Mouse (Mus musculus): ENCODE measurements around the gene A930033H14Rik. TPM values are rescaled to one million over a fixed set of nuclear protein-coding genes. Genes with fewer than 3 reads are reported as not detected.

The A930033H14Rik gene
- polyA plus RNA-seq, 1 experiment: 1.0 TPM

- 69% methylated on average over 17 of the region's 17 CpGs for WGBS
- TF ChIP-seq POLR2A (IDR thresholded peaks at IDR 0.05; ENCODE audit: borderline replicate concordance, extremely low read depth, low read depth, low read length) (no peak), CTCF (IDR thresholded peaks at IDR 0.05; ENCODE audit: insufficient read depth, low read length) (no peak)
- no peak for DNase-seq
- peaks cover 9% of the 10 kb centered on the region; the same call in 1 of the 2 replicates for H3K4me1 ChIP-seq (ENCODE audit: control insufficient read depth, insufficient read depth, low read length)
- H3K4me3 ChIP-seq (replicated peaks; ENCODE audit: extremely low read depth, low read depth, low read length): no peak overlapping the region
Measured at GRCm38 (mm10) chr10:69252112-69253074, 39.5 kb upstream of the A930033H14Rik start.

- WGBS: 91% methylated on average over 6 of the region's 6 CpGs
- peaks cover 12% of the 10 kb centered on the region for H3K4me1 ChIP-seq (ENCODE audit: control insufficient read depth, insufficient read depth, low read length)
Measured at GRCm38 (mm10) chr10:69251254-69251653, 38.4 kb upstream of the A930033H14Rik start.

GRCm38 (mm10) chr10:69248261-69249160 lies 35.6 kb upstream of the A930033H14Rik start:
- H3K4me3 ChIP-seq (replicated peaks; ENCODE audit: extremely low read depth, low read depth, low read length): no peak overlapping the region
- no peak for DNase-seq
- H3K4me1 ChIP-seq (ENCODE audit: control insufficient read depth, insufficient read depth, low read length): peaks cover 4% of the 10 kb centered on the region
- WGBS: 90% methylated on average over 29 of the region's 29 CpGs
- TF ChIP-seq POLR2A (IDR thresholded peaks at IDR 0.05; ENCODE audit: borderline replicate concordance, extremely low read depth, low read depth, low read length): no peak
- TF ChIP-seq CTCF (IDR thresholded peaks at IDR 0.05; ENCODE audit: insufficient read depth, low read length): no peak

More at GRCm38 (mm10) chr10:69251254-69251653, 38.4 kb upstream of the A930033H14Rik start:
- DNase-seq: no peak
- H3K4me3 ChIP-seq (replicated peaks; ENCODE audit: extremely low read depth, low read depth, low read length): no peak overlapping the region
- TF ChIP-seq CTCF (IDR thresholded peaks at IDR 0.05; ENCODE audit: insufficient read depth, low read length) (no peak), POLR2A (IDR thresholded peaks at IDR 0.05; ENCODE audit: borderline replicate concordance, extremely low read depth, low read depth, low read length) (no peak)

- 90% methylated on average over 7 of the region's 7 CpGs for WGBS
- no peak for DNase-seq
- H3K4me1 ChIP-seq (ENCODE audit: control insufficient read depth, insufficient read depth, low read length): peaks cover 3% of the 10 kb centered on the region
- H3K4me3 ChIP-seq (replicated peaks; ENCODE audit: extremely low read depth, low read depth, low read length): no peak overlapping the region
- no peak for TF ChIP-seq CTCF (IDR thresholded peaks at IDR 0.05; ENCODE audit: insufficient read depth, low read length)
- no peak for TF ChIP-seq POLR2A (IDR thresholded peaks at IDR 0.05; ENCODE audit: borderline replicate concordance, extremely low read depth, low read depth, low read length)
Measured at GRCm38 (mm10) chr10:69247311-69248033, 34.6 kb upstream of the A930033H14Rik start.

DNA sequence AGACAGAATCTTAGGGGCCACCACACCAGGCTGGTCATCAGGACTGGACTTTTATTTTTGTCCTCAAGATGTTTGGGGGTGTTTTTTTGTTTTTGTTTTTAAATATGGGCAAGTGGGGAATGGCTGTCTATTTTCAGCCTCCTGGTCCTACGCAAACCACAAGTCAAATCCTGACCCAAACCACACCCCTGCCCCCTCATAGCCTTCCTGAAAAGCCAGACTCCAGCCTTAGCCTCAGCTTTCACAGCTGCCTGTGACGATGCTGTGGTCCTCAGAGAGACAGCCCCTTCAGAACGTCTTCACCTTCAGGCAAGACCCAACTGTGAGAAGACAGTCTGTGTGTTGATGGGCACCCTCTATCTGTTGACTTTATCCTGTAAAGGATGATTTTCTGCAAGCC lies 33.9 kb upstream of the A930033H14Rik start:
- TF ChIP-seq POLR2A (IDR thresholded peaks at IDR 0.05; ENCODE audit: borderline replicate concordance, extremely low read depth, low read depth, low read length): no peak
- no peak for TF ChIP-seq CTCF (IDR thresholded peaks at IDR 0.05; ENCODE audit: insufficient read depth, low read length)
- WGBS: 53% methylated on average over 3 of the region's 3 CpGs
- Histone ChIP-seq H3K4me1 (ENCODE audit: control insufficient read depth, insufficient read depth, low read length) (peaks cover 3% of the 10 kb centered on the region), H3K4me3 (replicated peaks; ENCODE audit: extremely low read depth, low read depth, low read length) (no peak overlapping the region)
- no peak for DNase-seq

- no peak for DNase-seq
- no peak for TF ChIP-seq POLR2A (IDR thresholded peaks at IDR 0.05; ENCODE audit: borderline replicate concordance, extremely low read depth, low read depth, low read length)
- TF ChIP-seq CTCF (IDR thresholded peaks at IDR 0.05; ENCODE audit: insufficient read depth, low read length): no peak
- peaks cover 3% of the 10 kb centered on the region for H3K4me1 ChIP-seq (ENCODE audit: control insufficient read depth, insufficient read depth, low read length)
- 54% methylated on average over 10 of the region's 10 CpGs for WGBS
- H3K4me3 ChIP-seq (replicated peaks; ENCODE audit: extremely low read depth, low read depth, low read length): no peak overlapping the region
Measured at GRCm38 (mm10) chr10:69245906-69246668, 33.2 kb upstream of the A930033H14Rik start.

DNA sequence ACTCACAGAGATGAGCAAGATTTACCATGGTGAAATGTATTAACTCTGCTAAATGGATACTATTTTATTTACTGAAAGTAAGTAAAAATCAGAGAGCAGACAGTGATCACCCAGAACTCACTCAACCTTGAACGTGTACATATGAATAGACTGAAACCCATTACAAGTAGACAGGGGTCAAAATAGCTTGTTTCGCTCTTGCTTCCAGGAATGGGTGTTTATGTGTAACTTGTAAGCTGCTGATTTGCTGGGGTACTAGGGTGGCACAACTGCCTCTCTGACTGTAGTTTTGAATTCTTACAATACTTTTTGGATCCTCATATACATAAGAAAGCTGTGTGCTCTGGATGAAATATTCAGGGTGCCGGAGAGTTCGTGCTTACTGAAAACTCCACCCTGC lies 32.3 kb upstream of the A930033H14Rik start:
- WGBS: 79% methylated on average over 4 of the region's 4 CpGs
- Histone ChIP-seq H3K4me3 (replicated peaks; ENCODE audit: extremely low read depth, low read depth, low read length) (no peak overlapping the region), H3K4me1 (ENCODE audit: control insufficient read depth, insufficient read depth, low read length) (peaks cover 3% of the 10 kb centered on the region)
- DNase-seq: no peak
- TF ChIP-seq CTCF (IDR thresholded peaks at IDR 0.05; ENCODE audit: insufficient read depth, low read length) (no peak), POLR2A (IDR thresholded peaks at IDR 0.05; ENCODE audit: borderline replicate concordance, extremely low read depth, low read depth, low read length) (no peak)

DNA sequence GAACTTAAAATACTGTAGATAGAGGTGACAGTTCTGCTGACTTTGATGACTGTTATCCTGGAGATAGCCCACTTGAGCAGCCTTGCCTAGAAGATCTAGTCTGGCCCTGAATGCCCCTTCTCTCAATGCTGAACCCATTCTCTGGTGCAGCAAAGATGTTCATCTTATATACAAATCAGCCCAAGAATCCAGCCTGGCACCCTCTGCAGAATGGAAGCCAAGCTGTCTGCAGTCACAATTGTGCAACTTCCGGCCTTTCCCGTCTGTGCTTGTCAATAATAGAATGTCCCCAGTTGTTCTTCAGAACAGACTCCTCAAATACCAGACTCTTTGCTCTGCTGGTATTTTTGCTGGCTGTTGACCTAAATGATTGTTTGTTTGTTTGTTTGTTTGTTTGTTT lies 27.6 kb upstream of the A930033H14Rik start:
- Histone ChIP-seq H3K4me1 (ENCODE audit: control insufficient read depth, insufficient read depth, low read length) (no peaks in the 10 kb centered on the region), H3K4me3 (replicated peaks; ENCODE audit: extremely low read depth, low read depth, low read length) (no peak overlapping the region)
- TF ChIP-seq POLR2A (IDR thresholded peaks at IDR 0.05; ENCODE audit: borderline replicate concordance, extremely low read depth, low read depth, low read length) (no peak), CTCF (IDR thresholded peaks at IDR 0.05; ENCODE audit: insufficient read depth, low read length) (no peak)
- no peak for DNase-seq
- WGBS: 53% methylated on average over 2 of the region's 2 CpGs
